Mouse (Mus musculus) lung, embryonic 16.5 days (tissue): ENCODE data around the gene Cab39. TPM values are rescaled to one million over a fixed set of nuclear protein-coding genes. Genes with fewer than 3 reads are reported as not detected.

Experiments used
- ATAC-seq: fragments of 200-750 bp; cut with Nextera tagmentation; 2 replicates; pipeline ENCODE4 v1.8.0; 2017; ENCODE audit warnings: low read depth, mild to moderate bottlenecking, moderate library complexity
- H3K27ac ChIP-seq: fragments of 300-500 bp; sonication (generic); 2 replicates; pipeline ENCODE4 v1.5.1; 2014; ENCODE audit warnings: mild to moderate bottlenecking, control low read depth, low read length
- H3K27me3 ChIP-seq: fragments of 300-500 bp; sonication (generic); 2 replicates; pipeline ENCODE4 v1.6.1; 2014; ENCODE audit warnings: low read depth, low read length, mixed read lengths; ENCODE audit not compliant: control insufficient read depth, insufficient read depth
- H3K36me3 ChIP-seq: fragments of 300-500 bp; sonication (generic); 2 replicates; pipeline ENCODE4 v1.6.1; 2014; ENCODE audit warnings: low read length; ENCODE audit not compliant: control insufficient read depth, insufficient read depth
- H3K4me1 ChIP-seq: fragments of 300-500 bp; sonication (generic); replicated peaks from 2 replicates; pipeline ENCODE4 v1.6.1; 2014; ENCODE audit warnings: low read length, mixed read lengths; ENCODE audit not compliant: control insufficient read depth, insufficient read depth
- H3K4me2 ChIP-seq: fragments of 300-500 bp; sonication (generic); 2 replicates; pipeline ENCODE4 v1.6.1; 2014; ENCODE audit warnings: low read depth, low read length, control low read depth
- H3K4me3 ChIP-seq: fragments of 300-500 bp; sonication (generic); 2 replicates; pipeline ENCODE4 v1.5.1; 2014; ENCODE audit warnings: mild to moderate bottlenecking, low read length, control low read depth
- H3K9ac ChIP-seq: fragments of 300-500 bp; sonication (generic); 2 replicates; pipeline ENCODE4 v1.6.1; 2014; ENCODE audit warnings: low read length, control low read depth
- H3K9me3 ChIP-seq: fragments of 300-500 bp; sonication (generic); 2 replicates; pipeline ENCODE4 v1.6.1; 2016; ENCODE audit warnings: low read length; ENCODE audit not compliant: control insufficient read depth
- WGBS: fragments of 180-500 bp; shearing (Covaris S2); extraction: QIAGEN DNeasy Blood & Tissue Kit; methylation state at CpG from one replicate; pipeline ENCODE4 v1.1.7; 2014; 5-methylcytosine and 5-hydroxymethylcytosine counted together
- polyA plus RNA-seq: library from polyadenylated mRNA; unstranded; fragments of >200 nt; fragmentation: Nextera tagmentation; extraction: Ambion mirVana; gene quantifications from 2 replicates; pipeline ENCODE4 v1.2.1, GENCODE M21; 2015

Cab39 gene
- polyA plus RNA-seq, 1 experiment from 2014 or later = 26.3 TPM

- no peak overlapping the region for H3K4me3 ChIP-seq
- H3K27me3 ChIP-seq = no peaks in the 10 kb centered on the region
- H3K9ac ChIP-seq = no peak overlapping the region
- no peak overlapping the region for H3K27ac ChIP-seq
- H3K9me3 ChIP-seq = no peaks in the 10 kb centered on the region
- ATAC-seq = no peak
- 34% methylated on average over 12 of the region's 14 CpGs for WGBS
- no peaks in the 10 kb centered on the region for H3K36me3 ChIP-seq
- H3K4me2 ChIP-seq = no peak overlapping the region
- no peaks in the 10 kb centered on the region for H3K4me1 ChIP-seq
These were observed 34.8 kb upstream of the Cab39 start for GRCm38 (mm10) chr1:85758231-85758968.

DNA sequence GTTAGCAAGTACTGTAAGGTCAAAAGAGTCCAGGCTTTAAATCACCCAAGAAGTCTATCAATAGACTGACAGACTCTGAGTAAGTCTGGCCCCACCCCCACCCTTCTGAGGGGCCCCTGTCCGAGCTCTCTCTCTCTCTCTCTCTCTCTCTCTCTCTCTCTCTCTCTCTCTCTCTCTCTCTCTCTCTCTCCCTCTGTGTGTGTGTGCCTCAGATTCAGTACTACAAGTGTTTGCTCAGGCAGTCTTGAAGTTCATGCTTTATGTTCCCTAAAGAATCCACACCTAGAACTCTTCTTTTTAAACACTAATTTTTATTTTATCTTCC, 34.3 kb upstream of the Cab39 start:
- H3K27ac ChIP-seq = no peak overlapping the region
- ATAC-seq = no peak
- H3K36me3 ChIP-seq = no peaks in the 10 kb centered on the region
- H3K27me3 ChIP-seq = no peaks in the 10 kb centered on the region
- no peak overlapping the region for H3K4me3 ChIP-seq
- H3K4me1 ChIP-seq = no peaks in the 10 kb centered on the region
- H3K4me2 ChIP-seq = no peak overlapping the region
- H3K9ac ChIP-seq = no peak overlapping the region
- 10% methylated on average over 1 of the region's 1 CpGs for WGBS
- no peaks in the 10 kb centered on the region for H3K9me3 ChIP-seq

DNA sequence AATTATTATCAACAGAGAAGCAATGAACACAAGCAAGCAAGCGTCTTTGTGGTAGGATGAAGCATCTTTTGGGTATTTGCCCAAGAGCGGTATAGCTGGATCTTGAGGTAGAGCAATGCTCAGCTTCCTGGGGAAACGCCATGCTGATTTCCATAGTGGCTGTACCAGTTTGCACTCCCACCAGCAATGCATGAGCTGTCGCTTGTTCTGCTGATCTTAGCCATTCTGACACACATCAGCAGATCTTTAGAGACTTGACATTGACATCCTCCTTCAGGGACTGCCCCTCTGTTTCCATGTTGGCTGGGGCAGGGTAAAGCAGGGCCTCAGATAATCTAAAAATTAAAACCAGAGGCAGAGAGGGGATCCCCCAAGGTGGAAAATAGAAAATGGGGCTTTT, 31.6 kb upstream of the Cab39 start:
- Histone ChIP-seq H3K36me3 (no peaks in the 10 kb centered on the region), H3K4me2 (no peak overlapping the region), H3K4me1 (no peaks in the 10 kb centered on the region), H3K4me3 (no peak overlapping the region), H3K27me3 (no peaks in the 10 kb centered on the region), H3K9ac (no peak overlapping the region), H3K9me3 (no peaks in the 10 kb centered on the region), H3K27ac (no peak overlapping the region)
- no peak for ATAC-seq
- 81% methylated on average over 4 of the region's 4 CpGs for WGBS

DNA sequence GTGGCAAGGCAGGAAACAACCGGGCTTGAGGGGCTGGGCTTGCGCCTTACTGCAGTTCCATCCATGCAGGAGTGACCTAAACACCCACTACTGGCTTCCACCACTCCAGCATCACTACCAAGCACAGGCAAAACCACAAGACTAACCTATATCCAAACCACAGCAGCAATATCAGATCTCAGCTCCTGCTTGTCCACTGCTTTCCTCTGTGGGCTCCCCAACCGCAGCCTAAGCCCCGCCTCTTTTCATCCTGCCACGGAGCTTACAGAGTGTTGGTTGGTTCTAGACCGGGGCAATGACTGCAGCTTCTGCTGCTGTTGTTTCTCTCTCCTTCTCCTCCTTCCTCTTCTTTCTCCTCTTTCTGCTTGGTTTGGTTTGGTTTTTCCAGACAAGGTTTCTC, 29.9 kb upstream of the Cab39 start:
- Histone ChIP-seq H3K36me3 (no peaks in the 10 kb centered on the region), H3K27me3 (no peaks in the 10 kb centered on the region), H3K4me2 (no peak overlapping the region), H3K9me3 (no peaks in the 10 kb centered on the region), H3K27ac (no peak overlapping the region), H3K4me1 (no peaks in the 10 kb centered on the region), H3K4me3 (no peak overlapping the region), H3K9ac (no peak overlapping the region)
- no peak for ATAC-seq
- WGBS = 61% methylated on average over 6 of the region's 6 CpGs

GRCm38 (mm10) chr1:85764291-85764690, 28.9 kb upstream of the Cab39 start:
- 69% methylated on average over 4 of the region's 4 CpGs for WGBS
- no peaks in the 10 kb centered on the region for H3K4me1 ChIP-seq

DNA sequence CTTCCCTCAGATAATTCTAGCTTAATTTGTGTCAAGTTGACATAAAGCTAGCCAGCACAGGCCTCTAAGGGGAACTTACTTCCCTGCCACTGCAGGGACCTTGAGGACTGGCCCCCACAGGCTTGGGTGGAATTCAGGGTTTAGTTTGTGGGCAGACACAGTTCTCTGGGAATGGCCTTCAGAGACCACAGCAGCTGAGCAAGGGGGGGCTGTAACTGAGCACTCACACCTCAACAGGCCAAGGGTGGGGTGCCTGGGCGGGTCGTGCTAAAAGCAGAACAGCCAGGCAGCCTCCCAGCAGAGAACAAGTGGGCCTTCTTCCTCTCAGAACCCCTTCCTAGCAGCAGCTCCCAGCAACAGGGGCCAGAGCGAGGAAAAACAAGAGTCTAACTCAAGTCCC, 27.1 kb upstream of the Cab39 start:
- Histone ChIP-seq H3K9me3 (no peaks in the 10 kb centered on the region), H3K27ac (no peak overlapping the region), H3K27me3 (no peaks in the 10 kb centered on the region), H3K36me3 (no peaks in the 10 kb centered on the region), H3K4me3 (no peak overlapping the region), H3K9ac (no peak overlapping the region), H3K4me1 (no peaks in the 10 kb centered on the region), H3K4me2 (no peak overlapping the region)
- no peak for ATAC-seq
- 70% methylated on average over 3 of the region's 3 CpGs for WGBS

More at GRCm38 (mm10) chr1:85764291-85764690, 28.9 kb upstream of the Cab39 start:
- Histone ChIP-seq H3K36me3 (no peaks in the 10 kb centered on the region), H3K27me3 (no peaks in the 10 kb centered on the region), H3K4me3 (no peak overlapping the region), H3K9ac (no peak overlapping the region), H3K9me3 (no peaks in the 10 kb centered on the region), H3K27ac (no peak overlapping the region), H3K4me2 (no peak overlapping the region)
- ATAC-seq = no peak

GRCm38 (mm10) chr1:85767754-85768153, 25.5 kb upstream of the Cab39 start:
- ATAC-seq = no peak

DNA sequence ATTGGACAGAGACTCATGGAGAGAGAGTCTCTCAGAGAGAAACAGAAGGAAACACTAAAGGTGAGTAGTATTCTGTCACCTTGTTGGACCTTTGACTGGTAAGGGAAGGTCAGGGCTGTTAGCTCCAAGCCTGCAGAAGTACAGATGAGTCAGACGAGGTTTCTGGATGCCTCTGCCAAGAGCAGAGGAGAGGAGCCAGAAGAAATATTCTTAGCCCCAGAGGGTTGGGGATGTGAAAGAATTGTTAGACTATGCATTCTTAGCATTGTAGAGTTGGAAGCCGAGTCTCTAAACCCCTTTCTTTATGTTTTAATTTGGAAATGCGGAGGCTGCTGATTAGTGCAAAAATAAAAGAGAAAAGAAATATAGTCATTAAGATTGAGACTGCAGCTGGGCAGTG, 21.3 kb upstream of the Cab39 start:
- no peaks in the 10 kb centered on the region for H3K36me3 ChIP-seq
- H3K27me3 ChIP-seq = no peaks in the 10 kb centered on the region
- H3K9ac ChIP-seq = no peak overlapping the region
- WGBS = 67% methylated on average over 3 of the region's 3 CpGs
- H3K4me2 ChIP-seq = no peak overlapping the region
- H3K9me3 ChIP-seq = no peaks in the 10 kb centered on the region
- no peak overlapping the region for H3K27ac ChIP-seq
- ATAC-seq = no peak
- no peak overlapping the region for H3K4me3 ChIP-seq
- no peaks in the 10 kb centered on the region for H3K4me1 ChIP-seq

More at GRCm38 (mm10) chr1:85767754-85768153, 25.5 kb upstream of the Cab39 start:
- no peaks in the 10 kb centered on the region for H3K36me3 ChIP-seq
- 35% methylated on average over 1 of the region's 1 CpGs for WGBS
- H3K27ac ChIP-seq = no peak overlapping the region
- no peaks in the 10 kb centered on the region for H3K4me1 ChIP-seq
- H3K4me3 ChIP-seq = no peak overlapping the region
- no peaks in the 10 kb centered on the region for H3K27me3 ChIP-seq
- H3K9me3 ChIP-seq = no peaks in the 10 kb centered on the region
- H3K4me2 ChIP-seq = no peak overlapping the region
- no peak overlapping the region for H3K9ac ChIP-seq

DNA sequence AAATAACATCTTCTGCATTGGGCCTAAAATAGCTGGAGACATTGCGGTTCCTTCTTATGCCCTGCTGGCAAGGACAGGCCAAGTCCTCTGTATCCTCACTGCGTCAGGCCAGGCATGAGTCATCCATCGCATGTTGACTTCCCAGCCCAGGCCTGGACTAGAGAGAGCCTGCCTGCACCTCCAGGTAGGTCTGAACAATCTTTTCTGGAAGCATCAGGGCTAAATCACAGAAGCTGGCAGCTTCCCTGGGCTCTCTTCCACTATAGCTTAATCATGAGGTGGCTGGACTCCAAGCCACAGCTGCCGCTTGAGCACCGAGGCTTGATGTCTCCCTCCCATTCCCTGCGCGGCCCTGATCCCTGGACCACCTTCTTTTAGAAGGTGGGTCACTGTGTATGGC, 18.1 kb upstream of the Cab39 start:
- H3K4me1 ChIP-seq = no peaks in the 10 kb centered on the region
- ATAC-seq = no peak
- WGBS = 79% methylated on average over 7 of the region's 7 CpGs
- no peaks in the 10 kb centered on the region for H3K9me3 ChIP-seq
- no peak overlapping the region for H3K4me3 ChIP-seq
- no peak overlapping the region for H3K4me2 ChIP-seq
- no peaks in the 10 kb centered on the region for H3K36me3 ChIP-seq
- H3K9ac ChIP-seq = no peak overlapping the region
- H3K27me3 ChIP-seq = no peaks in the 10 kb centered on the region
- H3K27ac ChIP-seq = no peak overlapping the region

DNA sequence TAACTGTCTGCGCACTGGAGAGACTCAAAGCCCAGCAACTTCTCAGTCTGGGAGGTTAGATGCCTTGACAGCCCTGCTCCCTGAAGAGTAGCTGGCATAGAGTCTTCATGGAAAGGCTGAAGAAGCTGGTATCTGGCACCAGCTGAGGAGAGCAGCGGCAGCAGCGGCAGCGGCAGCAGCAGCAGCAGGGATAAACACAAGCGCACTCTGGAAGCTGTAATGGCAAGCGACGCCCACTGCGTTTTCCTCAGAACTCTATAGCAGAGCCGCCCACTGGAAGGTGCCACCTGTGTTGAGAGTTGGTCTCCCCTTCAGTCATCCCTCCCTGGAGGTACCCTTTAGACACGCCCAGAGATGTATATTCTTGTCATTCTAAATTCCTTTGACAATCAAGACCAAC, 17.1 kb upstream of the Cab39 start:
- H3K4me2 ChIP-seq = no peak overlapping the region
- H3K27ac ChIP-seq = no peak overlapping the region
- no peaks in the 10 kb centered on the region for H3K36me3 ChIP-seq
- H3K27me3 ChIP-seq = no peaks in the 10 kb centered on the region
- H3K4me1 ChIP-seq = no peaks in the 10 kb centered on the region
- ATAC-seq = no peak
- no peaks in the 10 kb centered on the region for H3K9me3 ChIP-seq
- WGBS = 35% methylated on average over 10 of the region's 10 CpGs
- no peak overlapping the region for H3K4me3 ChIP-seq
- no peak overlapping the region for H3K9ac ChIP-seq
